Mouse (Mus musculus) C2C12 (cell line): ENCODE measurements around the gene Cdk13.

Source experiments
- CEBPB ChIP-seq: IDR thresholded peaks from one replicate; pipeline ENCODE4 v1.6.1; 2011; ENCODE audit warnings: low read depth, mild to moderate bottlenecking, control low read depth, moderate library complexity
- CTCF ChIP-seq: IDR thresholded peaks from one replicate; pipeline ENCODE4 v1.5.1; 2011; ENCODE audit not compliant: control insufficient read depth, insufficient read depth, insufficient read length
- FOSL1 ChIP-seq: IDR thresholded peaks from one replicate; pipeline ENCODE4 v1.8.0; 2011; ENCODE audit warnings: mild to moderate bottlenecking, low read length; ENCODE audit not compliant: poor library complexity, insufficient read depth, severe bottlenecking
- MAX ChIP-seq: IDR thresholded peaks from one replicate; pipeline ENCODE4 v1.6.1; 2011; ENCODE audit warnings: mild to moderate bottlenecking, control low read depth
- MYOD1 ChIP-seq: IDR thresholded peaks from one replicate; pipeline ENCODE4 v1.6.1; 2011; ENCODE audit warnings: low read depth; ENCODE audit not compliant: control insufficient read depth, insufficient read length
- MYOG ChIP-seq: IDR thresholded peaks from one replicate; pipeline ENCODE4 v1.6.1; 2011; ENCODE audit not compliant: control insufficient read depth, insufficient read length; ENCODE audit errors: extremely low read depth
- USF1 ChIP-seq: IDR thresholded peaks from one replicate; pipeline ENCODE4 v1.6.1; 2011; ENCODE audit warnings: low read depth, mild to moderate bottlenecking, control low read depth, moderate library complexity

DNA sequence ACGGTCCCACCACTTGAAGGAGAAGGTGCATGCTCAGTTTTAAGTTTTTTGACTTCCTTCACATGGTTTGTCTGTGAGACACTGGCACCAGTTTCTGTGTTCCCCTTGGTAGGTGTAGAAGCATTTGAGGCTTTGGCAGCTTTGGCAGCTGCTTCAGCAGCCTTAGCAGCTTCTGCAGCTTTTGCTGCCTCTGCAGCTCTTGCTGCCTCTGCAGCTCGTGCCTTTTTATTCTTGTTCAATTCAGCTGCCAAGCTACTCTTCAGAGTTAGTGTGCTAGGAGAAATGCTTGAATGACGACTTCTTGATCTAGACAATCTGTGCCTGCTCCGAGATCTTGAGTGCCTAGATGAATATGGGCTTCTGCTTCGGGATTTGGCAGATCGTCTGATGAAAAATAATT is 32.3 kb downstream of the Cdk13 start:
- TF ChIP-seq CTCF (no peak), USF1 (no peak), MYOG (no peak), CEBPB (no peak), MAX (no peak), MYOD1 (no peak), FOSL1 (no peak)
